Mouse (Mus musculus) neural tube, embryonic 12.5 days (tissue): Measurements from ENCODE around the gene Derl2. TPM values are rescaled to one million over a fixed set of nuclear protein-coding genes. Genes with fewer than 3 reads are reported as not detected.

Experiments used
- ATAC-seq: fragments of 200-750 bp; cut with Nextera tagmentation; 2 replicates; pipeline ENCODE4 v1.8.0; 2017; ENCODE audit warnings: low read depth, mild to moderate bottlenecking, moderate TSS enrichment, moderate library complexity; ENCODE audit not compliant: low FRiP score
- H3K27ac ChIP-seq: fragments of 300-500 bp; sonication (generic); 2 replicates; pipeline ENCODE4 v1.5.1; 2016
- H3K27me3 ChIP-seq: fragments of 300-500 bp; sonication (generic); replicated peaks from 2 replicates; pipeline ENCODE4 v1.6.1; 2016; ENCODE audit warnings: mild to moderate bottlenecking
- H3K36me3 ChIP-seq: fragments of 300-500 bp; sonication (generic); 2 replicates; pipeline ENCODE4 v1.6.1; 2016; ENCODE audit warnings: mild to moderate bottlenecking
- H3K4me1 ChIP-seq: fragments of 300-500 bp; sonication (generic); 2 replicates; pipeline ENCODE4 v1.6.1; 2016
- H3K4me2 ChIP-seq: fragments of 300-500 bp; sonication (generic); replicated peaks from 2 replicates; pipeline ENCODE4 v1.6.1; 2016; ENCODE audit warnings: mild to moderate bottlenecking
- H3K4me3 ChIP-seq: fragments of 300-500 bp; sonication (generic); 2 replicates; pipeline ENCODE4 v1.5.1; 2016
- H3K9ac ChIP-seq: fragments of 300-500 bp; sonication (generic); 2 replicates; pipeline ENCODE4 v1.6.1; 2016; ENCODE audit warnings: mild to moderate bottlenecking
- H3K9me3 ChIP-seq: fragments of 300-500 bp; sonication (generic); 2 replicates; pipeline ENCODE4 v1.6.1; 2016; ENCODE audit warnings: mild to moderate bottlenecking
- WGBS: fragments of 180-500 bp; shearing (Covaris S2); methylation state at CpG from one replicate; pipeline ENCODE4 v1.1.7; 2016; 5-methylcytosine and 5-hydroxymethylcytosine counted together
- polyA plus RNA-seq: library from polyadenylated mRNA; unstranded; fragments of >200 nt; fragmentation: Nextera tagmentation; extraction: Ambion mirVana; gene quantifications from 2 replicates; pipeline ENCODE4 v1.2.1, GENCODE M21; 2016

Gene Derl2
- polyA plus RNA-seq, 1 experiment from 2014 or later, result 38.1 TPM

DNA sequence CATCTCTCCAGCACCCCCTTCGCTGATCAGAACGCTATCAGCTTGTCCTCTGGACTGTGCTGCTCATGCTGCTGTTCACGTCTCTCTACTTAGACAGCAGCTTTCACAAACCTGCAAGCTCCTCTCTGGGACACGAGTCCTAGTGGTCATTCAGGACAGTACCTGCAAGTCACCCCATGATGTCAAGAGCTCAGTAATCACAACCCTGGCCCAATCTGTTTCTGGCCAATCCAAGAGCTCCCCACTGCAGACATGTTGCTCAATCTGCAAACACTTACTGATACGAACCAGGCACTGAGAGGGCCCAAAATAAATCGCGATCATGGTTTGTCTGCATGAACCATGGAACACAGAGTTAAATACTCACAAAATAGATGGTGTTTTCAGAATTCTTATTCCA lies 6.9 kb downstream of the Derl2 start:
- peaks cover 49% of the 10 kb centered on the region for H3K36me3 ChIP-seq
- 96% methylated on average over 7 of the region's 7 CpGs for WGBS
- H3K27ac ChIP-seq, result no peak overlapping the region

DNA sequence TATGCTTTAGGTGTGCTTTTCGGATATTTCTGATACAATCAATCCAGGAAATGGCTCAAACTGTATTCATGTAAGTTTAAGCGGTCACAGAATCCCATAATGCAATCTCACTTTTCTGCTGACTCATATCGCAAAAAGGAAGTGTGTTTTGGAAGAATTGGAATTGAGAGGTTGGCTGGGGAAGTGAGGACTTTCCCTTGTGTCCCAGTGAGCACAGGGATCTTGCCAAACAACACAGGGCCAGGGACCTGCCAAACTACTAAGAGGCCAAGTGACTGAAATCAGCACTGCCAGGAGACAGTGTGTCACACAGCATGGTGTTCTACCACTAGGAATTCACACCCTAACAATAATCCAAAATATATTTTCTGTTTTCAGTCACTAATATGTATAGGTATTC lies 11.3 kb downstream of the Derl2 start:
- Histone ChIP-seq H3K27ac (no peak overlapping the region), H3K9me3 (no peaks in the 10 kb centered on the region), H3K9ac (no peak overlapping the region), H3K27me3 (no peaks in the 10 kb centered on the region), H3K36me3 (peaks cover 43% of the 10 kb centered on the region), H3K4me2 (no peak overlapping the region), H3K4me1 (peaks cover 2% of the 10 kb centered on the region), H3K4me3 (no peak overlapping the region)
- WGBS, result 96% methylated on average over 3 of the region's 3 CpGs
- ATAC-seq, result no peak

More for the DNA sequence above, 6.9 kb downstream of the Derl2 start:
- Histone ChIP-seq H3K4me1 (peaks cover 10% of the 10 kb centered on the region), H3K4me3 (no peak overlapping the region), H3K9ac (no peak overlapping the region), H3K27me3 (no peaks in the 10 kb centered on the region), H3K4me2 (no peak overlapping the region), H3K9me3 (no peaks in the 10 kb centered on the region)
- no peak for ATAC-seq

DNA sequence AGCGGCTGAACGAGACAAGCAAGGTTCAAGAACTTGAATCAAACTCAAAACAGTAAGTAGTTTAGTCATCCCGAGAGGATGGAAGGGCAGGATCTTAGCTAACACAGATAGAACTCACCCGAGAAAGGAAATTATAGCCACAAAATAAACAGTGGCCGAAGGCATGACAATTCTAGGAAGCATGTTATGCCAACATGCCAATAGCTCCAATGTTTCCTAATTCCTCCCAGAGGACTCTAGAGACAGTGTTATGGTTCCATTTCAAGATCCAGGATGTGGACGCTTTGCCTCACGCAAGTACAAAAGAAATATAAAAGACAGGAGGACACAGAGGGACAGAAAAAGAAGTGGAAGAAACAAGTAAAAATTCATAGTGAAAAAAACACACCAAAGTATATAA lies 11.8 kb downstream of the Derl2 start:
- Histone ChIP-seq H3K9me3 (no peaks in the 10 kb centered on the region), H3K4me2 (no peak overlapping the region), H3K4me1 (peaks cover 7% of the 10 kb centered on the region), H3K36me3 (peaks cover 41% of the 10 kb centered on the region), H3K4me3 (no peak overlapping the region), H3K27ac (no peak overlapping the region), H3K27me3 (no peaks in the 10 kb centered on the region), H3K9ac (no peak overlapping the region)
- WGBS, result 90% methylated on average over 7 of the region's 7 CpGs
- no peak for ATAC-seq

DNA sequence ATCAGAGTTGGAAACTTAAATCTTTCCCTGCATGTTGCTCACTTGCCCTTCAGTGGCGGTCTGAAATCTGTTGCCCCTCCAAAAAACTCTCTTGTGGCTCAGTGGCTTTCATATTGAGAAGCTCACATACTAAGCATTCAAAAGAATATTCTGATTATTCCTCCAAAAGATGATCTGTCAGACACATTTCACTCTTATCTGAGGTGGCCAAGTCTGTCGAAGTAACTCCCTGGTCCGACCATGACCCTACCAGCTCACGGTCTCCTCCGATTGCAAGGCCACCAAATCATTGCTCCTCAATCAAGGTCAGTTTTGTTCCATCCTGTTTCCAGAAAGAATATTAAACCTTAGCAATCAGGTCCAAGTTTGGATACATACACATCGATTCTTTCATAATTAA lies 12.6 kb downstream of the Derl2 start:
- Histone ChIP-seq H3K36me3 (peaks cover 34% of the 10 kb centered on the region), H3K27ac (no peak overlapping the region), H3K4me3 (no peak overlapping the region), H3K4me1 (peaks cover 12% of the 10 kb centered on the region), H3K4me2 (no peak overlapping the region), H3K27me3 (no peaks in the 10 kb centered on the region), H3K9me3 (no peaks in the 10 kb centered on the region), H3K9ac (no peak overlapping the region)
- ATAC-seq, result no peak
- 95% methylated on average over 6 of the region's 6 CpGs for WGBS

DNA sequence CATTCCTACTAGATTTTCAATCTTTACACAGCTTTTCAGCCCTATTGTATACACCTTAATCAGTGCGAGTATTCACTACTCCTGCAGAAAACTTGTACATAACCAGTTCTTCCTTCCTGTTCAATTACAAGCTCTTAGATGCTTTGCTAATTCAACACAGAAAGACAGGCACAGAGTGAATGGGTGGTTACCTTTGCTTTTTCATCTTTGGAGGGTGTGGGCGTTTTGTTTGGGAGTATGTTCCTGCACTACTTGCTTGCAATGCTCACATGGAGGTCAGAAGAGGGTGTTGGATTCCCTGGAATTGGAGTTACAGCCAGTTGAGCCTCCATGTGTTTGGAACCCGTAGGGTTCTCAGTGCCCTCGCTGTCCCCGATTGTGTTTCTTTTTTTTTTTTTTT lies 14.6 kb downstream of the Derl2 start:
- Histone ChIP-seq H3K27ac (no peak overlapping the region), H3K9me3 (no peaks in the 10 kb centered on the region), H3K4me3 (no peak overlapping the region), H3K4me1 (peaks cover 12% of the 10 kb centered on the region), H3K27me3 (no peaks in the 10 kb centered on the region), H3K9ac (0 out of 2 replicates have a peak overlapping the region, but pooled peaks have one; percentile 17), H3K4me2 (peak overlapping the region; percentile 81), H3K36me3 (peaks cover 16% of the 10 kb centered on the region)
- 69% methylated on average over 5 of the region's 5 CpGs for WGBS
- no peak for ATAC-seq

DNA sequence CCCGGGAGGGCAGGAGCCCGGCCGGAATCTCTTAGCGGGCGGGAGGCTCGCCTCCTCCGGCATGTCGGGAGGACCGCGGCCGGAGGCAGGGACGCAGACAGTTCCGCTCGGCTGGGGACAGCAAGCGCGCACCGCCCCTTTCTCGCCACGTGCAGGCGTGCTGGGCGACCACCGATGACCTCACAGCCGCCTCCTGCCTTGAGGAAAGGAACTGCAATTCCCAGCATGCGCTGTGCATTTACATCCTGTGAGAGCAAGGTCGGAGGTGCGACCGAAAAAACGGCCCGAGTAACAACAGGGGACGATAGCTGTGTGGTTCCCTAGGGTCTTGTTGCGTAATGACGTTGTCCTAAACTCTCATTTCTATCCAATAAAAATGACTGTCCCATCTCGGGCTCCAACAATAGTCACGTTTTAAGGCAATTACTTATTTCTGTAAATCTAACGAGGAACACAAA lies 15.3 kb downstream of the Derl2 start, which contains the start of gene Dhx33:
Dhx33 (minus strand) TSS at position 122 of the 458 bp plus-strand sequence.
- WGBS, result under 1% methylated on average over 35 of the region's 35 CpGs
- Histone ChIP-seq H3K4me2 (peak within 1 kb of the TSS; percentile 81), H3K27me3 (no peaks in the 10 kb centered on the region), H3K27ac (no peak within 1 kb of the TSS; the same call in 1 of the 2 replicates), H3K36me3 (peaks cover 15% of the 10 kb centered on the region), H3K9me3 (no peaks in the 10 kb centered on the region), H3K4me1 (peaks cover 12% of the 10 kb centered on the region), H3K9ac (peak within 1 kb of the TSS; percentile 67), H3K4me3 (peak within 1 kb of the TSS; percentile 86)
- ATAC-seq, result peak; percentile 99

DNA sequence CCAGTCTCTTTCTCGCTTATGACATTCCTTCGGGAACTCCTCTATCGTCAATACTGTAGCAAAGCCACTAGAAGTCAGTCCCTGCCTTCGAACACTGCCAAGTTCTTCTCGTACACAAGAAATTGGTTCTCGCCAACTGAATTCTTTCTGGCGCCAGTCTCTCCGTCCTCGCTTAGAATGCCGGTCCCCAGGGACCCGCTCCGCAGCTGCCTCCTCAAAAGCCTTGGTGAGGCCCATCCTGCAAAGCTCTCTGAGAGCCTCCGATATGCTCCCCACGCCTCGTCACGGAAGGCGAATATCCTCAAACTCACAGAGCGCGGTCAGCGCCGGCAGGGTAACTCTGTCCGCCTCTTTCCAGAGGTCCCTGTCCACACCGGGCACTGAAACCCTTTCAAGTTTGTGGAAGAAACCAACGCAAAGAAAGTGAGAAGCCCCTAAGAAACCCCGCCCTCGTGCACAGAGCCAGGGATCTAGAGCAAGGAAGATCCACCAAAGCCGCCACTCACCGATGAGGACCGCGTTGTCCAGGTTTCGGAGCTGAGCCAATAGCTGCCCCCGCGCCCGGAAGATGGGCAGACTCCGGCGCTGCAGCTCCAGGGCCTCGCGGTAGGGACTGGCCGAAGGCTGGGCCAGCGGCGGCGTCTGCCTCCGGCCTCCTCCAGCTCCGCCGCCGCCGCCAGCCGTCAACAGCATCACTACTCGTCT lies 15.9 kb downstream of the Derl2 start:
- Histone ChIP-seq H3K36me3 (peaks cover 16% of the 10 kb centered on the region), H3K4me3 (peak overlapping the region; percentile 86), H3K27ac (no peak overlapping the region; the same call in 1 of the 2 replicates), H3K4me2 (peak overlapping the region; percentile 81), H3K4me1 (peaks cover 12% of the 10 kb centered on the region), H3K9ac (peak overlapping the region; percentile 67), H3K27me3 (no peaks in the 10 kb centered on the region), H3K9me3 (no peaks in the 10 kb centered on the region)
- WGBS, result 1% methylated on average over 49 of the region's 49 CpGs
- peak; percentile 84 for ATAC-seq

DNA sequence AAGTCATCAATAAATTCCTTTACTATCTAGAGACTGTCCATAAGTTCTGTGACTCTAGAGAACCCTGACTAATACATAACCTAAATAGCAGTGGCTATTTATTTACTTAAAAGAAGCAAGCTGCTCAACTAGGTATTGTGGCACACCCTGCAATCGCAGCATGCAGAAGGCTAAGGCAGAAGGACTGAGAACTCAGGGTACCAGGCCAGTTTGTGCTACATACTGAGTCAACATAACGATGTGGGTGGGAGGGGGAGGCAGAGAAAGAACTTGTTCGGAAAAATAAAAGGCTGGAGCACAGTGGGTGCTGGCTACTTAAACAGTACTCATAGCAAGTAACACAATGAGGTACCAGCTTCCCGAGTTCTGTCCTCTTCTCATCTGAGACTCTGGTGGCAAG lies 18.5 kb downstream of the Derl2 start:
- Histone ChIP-seq H3K9ac (no peak overlapping the region), H3K9me3 (no peaks in the 10 kb centered on the region), H3K36me3 (peaks cover 29% of the 10 kb centered on the region), H3K4me1 (peaks cover 12% of the 10 kb centered on the region), H3K27me3 (no peaks in the 10 kb centered on the region), H3K4me2 (no peak overlapping the region), H3K4me3 (no peak overlapping the region), H3K27ac (no peak overlapping the region)
- ATAC-seq, result no peak
- WGBS, result 88% methylated on average over 4 of the region's 4 CpGs

DNA sequence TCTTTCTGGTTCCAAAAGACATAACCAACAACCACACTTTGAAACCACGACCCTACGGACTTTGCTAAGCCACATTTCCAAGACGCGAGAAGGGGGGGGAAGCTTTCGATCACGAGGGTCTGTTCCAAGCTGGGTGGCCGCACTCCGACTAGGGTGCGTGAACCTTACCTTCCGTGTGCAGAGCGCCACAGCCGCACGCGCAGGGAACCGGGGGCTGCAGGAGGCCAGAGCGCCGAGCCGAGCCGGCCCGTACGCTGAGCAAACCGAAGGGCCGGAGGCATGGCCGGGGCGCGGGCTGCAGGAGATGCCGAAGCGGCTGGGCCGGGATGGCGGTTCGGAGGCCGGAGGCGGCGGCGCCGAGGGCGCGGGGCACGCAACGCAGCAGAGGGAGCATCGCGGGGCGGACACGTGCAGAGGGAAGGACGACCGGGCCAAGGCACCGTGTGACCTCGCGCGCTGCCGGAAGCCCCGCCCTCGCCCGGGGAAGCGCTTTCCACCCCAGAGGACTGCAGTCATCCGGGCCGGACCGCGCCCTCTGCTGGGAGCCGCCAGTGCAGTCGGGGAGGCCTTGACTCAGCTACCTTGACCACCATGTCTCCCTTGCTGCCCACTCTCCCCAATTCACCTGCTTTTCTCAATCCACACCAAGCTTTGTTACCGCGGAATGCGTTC lies 36.9 kb downstream of the Derl2 start, which contains the start of gene C1qbp:
C1qbp (minus strand) TSS at position 470 of the 672 bp plus-strand sequence.
- Histone ChIP-seq H3K27ac (no peak within 1 kb of the TSS), H3K36me3 (peaks cover 61% of the 10 kb centered on the region), H3K27me3 (no peaks in the 10 kb centered on the region), H3K9me3 (no peaks in the 10 kb centered on the region), H3K4me2 (peak within 1 kb of the TSS; percentile 82), H3K4me3 (peak within 1 kb of the TSS; percentile 100), H3K4me1 (peaks cover 13% of the 10 kb centered on the region; the same call in 1 of the 2 replicates), H3K9ac (peak within 1 kb of the TSS; percentile 90)
- peak; percentile 98 for ATAC-seq
- under 1% methylated on average over 63 of the region's 64 CpGs for WGBS

DNA sequence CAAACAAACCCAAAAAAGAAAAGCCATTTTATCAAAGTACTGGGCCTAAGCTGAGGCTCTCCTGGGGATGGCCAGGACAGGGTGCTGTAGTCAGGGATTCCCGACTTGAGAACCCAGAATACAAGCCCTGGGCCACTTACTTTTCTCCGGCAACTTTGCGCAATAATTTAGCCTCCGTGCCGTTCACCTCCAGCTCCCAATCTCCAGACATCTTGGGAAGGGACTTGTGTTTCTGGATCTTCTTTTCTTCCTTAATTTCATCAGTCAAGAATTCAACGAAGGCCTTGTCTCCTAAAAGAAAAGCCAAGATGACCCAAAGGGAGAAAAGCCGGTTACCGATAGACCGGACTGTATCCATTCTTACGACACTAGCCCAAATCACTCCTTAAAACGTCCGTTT lies 37.6 kb downstream of the Derl2 start:
- Histone ChIP-seq H3K9me3 (no peaks in the 10 kb centered on the region), H3K4me1 (peaks cover 13% of the 10 kb centered on the region; the same call in 1 of the 2 replicates), H3K9ac (peak overlapping the region; percentile 90), H3K4me3 (peak overlapping the region; percentile 100), H3K27ac (no peak overlapping the region), H3K27me3 (no peaks in the 10 kb centered on the region), H3K36me3 (peaks cover 61% of the 10 kb centered on the region), H3K4me2 (peak overlapping the region; percentile 82)
- no peak for ATAC-seq
- 13% methylated on average over 12 of the region's 12 CpGs for WGBS

DNA sequence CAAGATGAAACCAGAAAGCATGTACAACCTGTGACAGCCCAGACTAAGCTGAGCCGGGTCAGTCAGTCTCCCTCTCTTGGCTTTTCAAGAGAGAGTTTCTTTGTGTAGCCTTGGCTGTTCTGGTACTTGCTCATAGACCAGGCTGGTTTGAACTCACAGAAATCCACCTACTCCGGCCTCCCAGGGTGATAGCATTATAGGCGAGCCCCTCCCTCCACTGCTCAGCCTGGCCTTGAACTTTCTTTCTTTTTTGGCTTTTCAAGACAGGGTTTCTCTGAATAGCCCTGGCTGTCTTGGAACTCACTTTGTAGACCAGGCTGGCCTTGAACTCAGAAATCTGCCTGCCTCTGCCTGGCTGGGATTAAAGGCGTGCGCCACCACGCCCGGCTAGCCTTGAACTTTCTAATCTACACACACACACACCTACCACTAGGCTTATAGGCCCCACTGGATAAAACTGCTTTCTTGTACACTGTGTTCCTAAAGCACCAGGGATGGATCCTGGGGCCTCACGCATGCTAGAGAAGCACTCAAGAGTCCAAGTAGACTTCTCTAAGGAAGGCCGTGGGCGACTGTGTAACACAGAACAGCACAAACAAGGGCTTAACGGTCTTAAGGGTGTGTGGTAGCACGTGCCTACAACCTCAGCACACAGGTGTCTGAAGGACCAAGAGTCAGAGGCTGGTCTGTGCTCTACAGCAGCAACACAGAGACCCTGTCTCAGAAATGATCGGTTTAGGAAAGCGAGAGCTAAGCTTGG lies 38.7 kb downstream of the Derl2 start:
- H3K4me2 ChIP-seq, result 0 out of 2 replicates have a peak overlapping the region, but pooled peaks have one; percentile 82
- no peak for ATAC-seq

DNA sequence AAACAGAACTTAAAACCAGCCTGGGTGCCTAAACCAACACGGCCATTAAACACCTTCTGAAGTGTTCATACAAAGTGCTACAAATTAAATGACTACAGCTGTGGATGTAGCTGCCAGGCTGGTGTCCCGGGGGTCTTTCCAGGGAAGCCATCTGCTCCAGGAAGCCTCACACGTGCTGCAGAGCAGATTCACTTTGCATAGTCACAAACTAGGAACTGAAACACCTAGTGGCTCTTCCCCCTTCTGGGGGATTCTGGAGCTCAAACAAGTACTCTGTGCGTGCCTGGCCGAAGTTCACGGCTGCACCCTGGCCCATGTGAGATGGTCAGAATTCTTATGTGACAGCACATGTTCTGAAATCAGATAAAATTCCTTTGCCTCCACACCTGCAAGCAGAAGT lies 39.4 kb downstream of the Derl2 start:
- 88% methylated on average over 6 of the region's 6 CpGs for WGBS
- ATAC-seq, result no peak
- H3K36me3 ChIP-seq, result peaks cover 61% of the 10 kb centered on the region

More for the DNA sequence above, 38.7 kb downstream of the Derl2 start:
- peaks cover 13% of the 10 kb centered on the region; the same call in 1 of the 2 replicates for H3K4me1 ChIP-seq
- H3K27me3 ChIP-seq, result no peaks in the 10 kb centered on the region
- H3K4me3 ChIP-seq, result no peak overlapping the region
- no peak overlapping the region for H3K9ac ChIP-seq
- peaks cover 61% of the 10 kb centered on the region for H3K36me3 ChIP-seq
- H3K9me3 ChIP-seq, result no peaks in the 10 kb centered on the region
- 94% methylated on average over 14 of the region's 14 CpGs for WGBS
- H3K27ac ChIP-seq, result no peak overlapping the region

More for the DNA sequence above, 39.4 kb downstream of the Derl2 start:
- no peak overlapping the region for H3K4me3 ChIP-seq
- H3K27ac ChIP-seq, result no peak overlapping the region
- no peak overlapping the region for H3K4me2 ChIP-seq
- H3K27me3 ChIP-seq, result no peaks in the 10 kb centered on the region
- H3K9me3 ChIP-seq, result no peaks in the 10 kb centered on the region
- H3K4me1 ChIP-seq, result peaks cover 13% of the 10 kb centered on the region; the same call in 1 of the 2 replicates
- no peak overlapping the region for H3K9ac ChIP-seq
